ENCODE assay signal across 8 mouse cellular contexts in the genomic region with DNA sequence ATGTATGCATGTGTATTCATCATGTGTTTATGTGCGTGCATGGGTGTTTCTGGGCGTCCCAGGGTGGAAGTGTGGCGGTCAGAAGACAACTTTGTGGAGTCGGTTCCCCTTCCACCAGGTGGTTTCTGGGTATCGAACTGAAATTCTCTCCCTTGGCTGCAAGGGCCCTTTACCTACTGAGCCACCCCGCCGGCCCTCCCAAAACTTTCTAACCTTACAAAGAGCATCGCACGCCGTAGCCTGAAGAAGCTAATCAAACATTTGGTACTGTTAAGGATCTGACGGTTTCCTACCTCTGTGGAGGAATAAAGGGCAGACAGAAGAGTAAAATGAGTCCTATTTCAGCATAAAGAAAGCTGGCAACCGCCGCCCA. TPM values are rescaled to one million over a fixed set of nuclear protein-coding genes. Genes with fewer than 3 reads are reported as not detected.
DNase-seq lines count a peak whose midpoint lies in the region; ATAC-seq lines count a peak whose summit lies in the region.

No protein-coding gene starts in this region.

- H3K9me3 ChIP-seq in embryonic facial prominence, embryonic 12.5 days = no peaks in the 10 kb centered on the region
- no peaks in the 10 kb centered on the region for H3K9me3 ChIP-seq in liver, embryonic 15.5 days (replicated peaks)

- H3K4me3 ChIP-seq in embryonic facial prominence, embryonic 12.5 days = peak overlapping the region; percentile 53
- peak overlapping the region; percentile 71 for H3K4me3 ChIP-seq in liver, embryonic 15.5 days (replicated peaks)

- 10% methylated on average over 13 of the region's 13 CpGs for WGBS in embryonic facial prominence, embryonic 12.5 days
- 3% methylated on average over 13 of the region's 13 CpGs for WGBS in liver, embryonic 15.5 days (ENCODE audit: insufficient replicate concordance)

- peak; percentile 60 for DNase-seq in cerebellum, adult 9-10 months
- no peak for DNase-seq in cerebellum, adult 8-10 months
- DNase-seq in CD4-positive, CD25-positive, alpha-beta regulatory T cell, adult 2 months (ENCODE audit: low read depth, low spot score) = peak; percentile 56
- no peak for DNase-seq in right cerebral cortex, postnatal 36 days (ENCODE audit: low spot score in 2 of 2)

- H3K4me1 ChIP-seq in embryonic facial prominence, embryonic 12.5 days = peaks cover 8% of the 10 kb centered on the region
- H3K4me1 ChIP-seq in liver, embryonic 15.5 days (replicated peaks) = peaks cover 21% of the 10 kb centered on the region

- peak overlapping the region; percentile 72 for H3K4me2 ChIP-seq in embryonic facial prominence, embryonic 12.5 days (replicated peaks)
- peak overlapping the region; percentile 95 for H3K4me2 ChIP-seq in liver, embryonic 15.5 days

- H3K27me3 ChIP-seq in embryonic facial prominence, embryonic 12.5 days = no peaks in the 10 kb centered on the region
- no peaks in the 10 kb centered on the region for H3K27me3 ChIP-seq in liver, embryonic 15.5 days

- ATAC-seq in embryonic facial prominence, embryonic 12.5 days (ENCODE audit: insufficient number of reproducible peaks, insufficient read depth, low FRiP score, low TSS enrichment) = no peak
- ATAC-seq in hematopoietic stem cell, adult 5-6 weeks (replicated peaks in 1 of 2; ENCODE audit: insufficient read depth in 1 of 2, low FRiP score in 2 of 2, low TSS enrichment in 1 of 2, low read depth in 1 of 2, poor library complexity in 2 of 2, severe bottlenecking in 2 of 2) = peak; percentile 29 to 40; a peak in 3 of 4 replicates
- peak; percentile 64 for ATAC-seq in liver, embryonic 15.5 days (ENCODE audit: insufficient read depth)
- ATAC-seq in neutrophil, adult 5-6 weeks (ENCODE audit: extremely low read depth, insufficient number of reproducible peaks, low FRiP score, poor library complexity, severe bottlenecking) = peak; percentile 38; the same call in 1 of the 2 replicates

- peak overlapping the region; percentile 75 for H3K9ac ChIP-seq in embryonic facial prominence, embryonic 12.5 days
- H3K9ac ChIP-seq in liver, embryonic 15.5 days = peak overlapping the region; percentile 79

- H3K36me3 ChIP-seq in embryonic facial prominence, embryonic 12.5 days = no peaks in the 10 kb centered on the region
- H3K36me3 ChIP-seq in liver, embryonic 15.5 days (replicated peaks) = no peaks in the 10 kb centered on the region

- peak overlapping the region; percentile 70; the same call in 1 of the 2 replicates for H3K27ac ChIP-seq in embryonic facial prominence, embryonic 12.5 days
- H3K27ac ChIP-seq in liver, embryonic 15.5 days (replicated peaks) = peak overlapping the region; percentile 67; the same call in 1 of the 2 replicates

RNA-seq across cellular contexts. Expression of gene Bcap29, which starts 0.5 kb away (rescaled TPM):
- polyA plus RNA-seq in embryonic facial prominence, embryonic 12.5 days (2016; fragmentation: Nextera tagmentation; extraction: Ambion mirVana) = 30.0 and 33.5 TPM in 2 replicates
- 47.6 and 49.2 TPM in 2 replicates for total RNA-seq in hematopoietic stem cell, adult 5-6 weeks (2017)
- 17.8 and 21.9 TPM in 2 replicates for polyA plus RNA-seq in liver, embryonic 15.5 days (2015; fragmentation: Nextera tagmentation; extraction: Ambion mirVana)
- 11.3 and 12.4 TPM in 2 replicates for total RNA-seq in neutrophil, adult 5-6 weeks (2017)

RNA-seq across cellular contexts. Expression of gene Dus4l, which starts 20.7 kb away (rescaled TPM):
- polyA plus RNA-seq in embryonic facial prominence, embryonic 12.5 days (2016; fragmentation: Nextera tagmentation; extraction: Ambion mirVana) = 9.6 and 10.5 TPM in 2 replicates
- 8.9 and 16.2 TPM in 2 replicates for total RNA-seq in hematopoietic stem cell, adult 5-6 weeks (2017)
- 2.4 and 2.9 TPM in 2 replicates for polyA plus RNA-seq in liver, embryonic 15.5 days (2015; fragmentation: Nextera tagmentation; extraction: Ambion mirVana)
- 5.9 and 7.6 TPM in 2 replicates for total RNA-seq in neutrophil, adult 5-6 weeks (2017)

RNA-seq across cellular contexts. Expression of gene Cog5, which starts 20.7 kb away (rescaled TPM):
- polyA plus RNA-seq in embryonic facial prominence, embryonic 12.5 days (2016; fragmentation: Nextera tagmentation; extraction: Ambion mirVana) = 34.8 and 35.8 TPM in 2 replicates
- total RNA-seq in hematopoietic stem cell, adult 5-6 weeks (2017) = 67.2 and 78.8 TPM in 2 replicates
- 6.8 and 7.5 TPM in 2 replicates for polyA plus RNA-seq in liver, embryonic 15.5 days (2015; fragmentation: Nextera tagmentation; extraction: Ambion mirVana)
- total RNA-seq in neutrophil, adult 5-6 weeks (2017) = 63.1 and 63.9 TPM in 2 replicates

Comparison
In these comparisons a context has a peak if more than half of its experiments do, and no peak if none do; other contexts are left out.
1. DNase-seq: peak in cerebellum, adult 9-10 months (single experiment) and CD4-positive, CD25-positive, alpha-beta regulatory T cell, adult 2 months (single experiment); none in cerebellum, adult 8-10 months (single experiment) and right cerebral cortex, postnatal 36 days (0 of 2).